Mouse (Mus musculus) MEL (cell line): ENCODE measurements around the gene Psrc1. TPM values are rescaled to one million over a fixed set of nuclear protein-coding genes. Genes with fewer than 3 reads are reported as not detected.

ENCODE experiments used
- DNase-seq: peaks from one replicate; pipeline ENCODE4 v3.0.0; 2011; ENCODE audit warnings: low read depth, low spot score
- H3K27ac ChIP-seq: 2 replicates; pipeline ENCODE4 v1.5.1; 2012; ENCODE audit warnings: low read depth, mild to moderate bottlenecking, control low read depth, low read length, moderate library complexity; ENCODE audit not compliant: control insufficient read depth
- H3K27me3 ChIP-seq, 2 experiments: fragments of 150-350 bp in 1 of 2; sonication (generic) in 1 of 2; 2 replicates each; pipeline ENCODE4 v1.6.1; 2012; ENCODE audit warnings: low read length in 2 of 2, mild to moderate bottlenecking in 2 of 2, improper control_type of control experiment in 1 of 2, moderate library complexity in 1 of 2; ENCODE audit not compliant: insufficient read depth in 2 of 2, control insufficient read depth in 1 of 2
- H3K36me3 ChIP-seq, 2 experiments: 2 replicates each; pipeline ENCODE4 v1.6.1; 2012 to 2014; ENCODE audit warnings: low read length in 2 of 2, improper control_type of control experiment in 1 of 2, inconsistent platforms in 1 of 2, mild to moderate bottlenecking in 1 of 2; ENCODE audit not compliant: insufficient read depth in 2 of 2, control insufficient read depth in 1 of 2
- H3K4me1 ChIP-seq, 2 experiments: fragments of 150-350 bp in 1 of 2; sonication (generic) in 1 of 2; 2 replicates each; pipeline ENCODE4 v1.6.1; 2012; ENCODE audit warnings: low read length in 2 of 2, improper control_type of control experiment in 1 of 2, mild to moderate bottlenecking in 1 of 2; ENCODE audit not compliant: insufficient read depth in 2 of 2, control insufficient read depth in 1 of 2
- H3K4me3 ChIP-seq, 2 experiments: fragments of 150-350 bp in 1 of 2; sonication (generic) in 1 of 2; 2 replicates each; pipeline ENCODE4 v1.5.1; 2012; ENCODE audit warnings: low read depth in 2 of 2, low read length in 2 of 2, mild to moderate bottlenecking in 2 of 2, moderate library complexity in 2 of 2, control low read depth in 1 of 2, improper control_type of control experiment in 1 of 2; ENCODE audit not compliant: control insufficient read depth in 1 of 2, insufficient read depth in 1 of 2
- H3K79me2 ChIP-seq: 2 replicates; pipeline ENCODE4 v1.6.1; 2012; ENCODE audit warnings: mild to moderate bottlenecking, low read length, moderate library complexity; ENCODE audit not compliant: control insufficient read depth, poor library complexity, insufficient read depth
- H3K9ac ChIP-seq: 2 replicates; pipeline ENCODE4 v1.6.1; 2012; ENCODE audit warnings: low read depth, mild to moderate bottlenecking, control low read depth, low read length, moderate library complexity; ENCODE audit not compliant: control insufficient read depth, poor library complexity, severe bottlenecking
- H3K9me3 ChIP-seq: fragments of 150-350 bp; sonication (generic); replicated peaks from 2 replicates; pipeline ENCODE4 v1.6.1; 2012; ENCODE audit warnings: mild to moderate bottlenecking, low read length, improper control_type of control experiment, moderate library complexity; ENCODE audit not compliant: insufficient read depth
- BHLHE40 ChIP-seq: IDR thresholded peaks from 2 replicates; pipeline ENCODE4 v1.6.1; 2012; ENCODE audit warnings: low read depth, mild to moderate bottlenecking, inconsistent platforms, low read length, improper control_type of control experiment, borderline replicate concordance
- CHD1 ChIP-seq: IDR thresholded peaks from 2 replicates; pipeline ENCODE4 v1.6.1; 2012; ENCODE audit warnings: low read depth, mild to moderate bottlenecking, inconsistent platforms, low read length, improper control_type of control experiment
- CHD2 ChIP-seq: IDR thresholded peaks from 2 replicates; pipeline ENCODE4 v1.6.1; 2011; ENCODE audit warnings: low read length, improper control_type of control experiment
- E2F4 ChIP-seq: IDR thresholded peaks from 2 replicates; pipeline ENCODE4 v1.6.1; 2011; ENCODE audit warnings: low read depth, low read length, improper control_type of control experiment, borderline replicate concordance
- ELF1 ChIP-seq: IDR thresholded peaks from 2 replicates; pipeline ENCODE4 v1.6.1; 2014; ENCODE audit warnings: low read depth, mild to moderate bottlenecking, inconsistent platforms, low read length, improper control_type of control experiment, moderate library complexity
- EP300 ChIP-seq, 2 experiments: IDR thresholded peaks; 2 replicates each; pipeline ENCODE4 v1.6.1; 2011; ENCODE audit warnings: improper control_type of control experiment in 2 of 2, low read length in 2 of 2, low read depth in 1 of 2, mild to moderate bottlenecking in 1 of 2
- ETS1 ChIP-seq: IDR thresholded peaks from 2 replicates; pipeline ENCODE4 v1.6.1; 2012; ENCODE audit warnings: low read depth, mild to moderate bottlenecking, inconsistent platforms, low read length, improper control_type of control experiment, moderate library complexity
- GATA1 ChIP-seq: IDR thresholded peaks from 2 replicates; pipeline ENCODE4 v1.6.1; 2011; ENCODE audit warnings: low read depth, low read length, improper control_type of control experiment
- HCFC1 ChIP-seq: IDR thresholded peaks from 2 replicates; pipeline ENCODE4 v1.6.1; 2012; ENCODE audit warnings: low read depth, mild to moderate bottlenecking, inconsistent platforms, low read length, improper control_type of control experiment, moderate library complexity
- KAT2A ChIP-seq: conservative IDR thresholded peaks from 2 replicates; pipeline ENCODE4 v1.6.1; 2012; ENCODE audit warnings: low read depth, low read length, improper control_type of control experiment, inconsistent platforms
- MAFK ChIP-seq: IDR thresholded peaks from 2 replicates; pipeline ENCODE4 v1.6.1; 2011; ENCODE audit warnings: low read depth, mild to moderate bottlenecking, low read length, improper control_type of control experiment, borderline replicate concordance
- MAX ChIP-seq: IDR thresholded peaks from 2 replicates; pipeline ENCODE4 v1.6.1; 2011; ENCODE audit warnings: low read length, improper control_type of control experiment
- MXI1 ChIP-seq: IDR thresholded peaks from 2 replicates; pipeline ENCODE4 v1.6.1; 2011; ENCODE audit warnings: mild to moderate bottlenecking, low read depth, low read length, improper control_type of control experiment
- MYB ChIP-seq: IDR thresholded peaks from 2 replicates; pipeline ENCODE4 v1.6.1; 2011; ENCODE audit warnings: mild to moderate bottlenecking, low read depth, low read length, improper control_type of control experiment
- MYC ChIP-seq: IDR thresholded peaks from 2 replicates; pipeline ENCODE4 v1.6.1; 2011; ENCODE audit warnings: low read depth, mild to moderate bottlenecking, low read length, improper control_type of control experiment, moderate library complexity
- NELFE ChIP-seq: IDR thresholded peaks from 2 replicates; pipeline ENCODE4 v1.6.1; 2011; ENCODE audit warnings: low read depth, low read length, improper control_type of control experiment
- NRF1 ChIP-seq: IDR thresholded peaks from 2 replicates; pipeline ENCODE4 v1.6.1; 2014; ENCODE audit warnings: low read depth, mild to moderate bottlenecking, inconsistent platforms, low read length, improper control_type of control experiment, moderate library complexity; ENCODE audit not compliant: poor library complexity, insufficient read depth, severe bottlenecking
- POLR2A ChIP-seq, 2 experiments: IDR thresholded peaks; 2 replicates each; pipeline ENCODE4 v1.6.1; 2011 to 2012; ENCODE audit warnings: low read length in 2 of 2, mild to moderate bottlenecking in 2 of 2, control low read depth in 1 of 2, improper control_type of control experiment in 1 of 2, low read depth in 1 of 2, moderate library complexity in 1 of 2; ENCODE audit not compliant: control insufficient read depth in 1 of 2, insufficient read depth in 1 of 2, poor library complexity in 1 of 2
- POLR2AphosphoS2 ChIP-seq: IDR thresholded peaks from 2 replicates; pipeline ENCODE4 v1.6.1; 2011; ENCODE audit warnings: low read length, improper control_type of control experiment
- POLR2AphosphoS5 ChIP-seq: IDR thresholded peaks from 2 replicates; pipeline ENCODE4 v1.6.1; 2012; ENCODE audit warnings: low read depth, borderline replicate concordance, mild to moderate bottlenecking, inconsistent platforms, low read length, moderate library complexity, mixed read lengths
- RCOR1 ChIP-seq: IDR thresholded peaks from 2 replicates; pipeline ENCODE4 v1.6.1; 2012; ENCODE audit warnings: low read depth, mild to moderate bottlenecking, inconsistent platforms, low read length, improper control_type of control experiment
- SIN3A ChIP-seq: IDR thresholded peaks from 2 replicates; pipeline ENCODE4 v1.6.1; 2012; ENCODE audit warnings: low read length, improper control_type of control experiment, inconsistent platforms
- SMC3 ChIP-seq: IDR thresholded peaks from 2 replicates; pipeline ENCODE4 v1.6.1; 2011; ENCODE audit warnings: low read depth, low read length, improper control_type of control experiment
- TAL1 ChIP-seq: IDR thresholded peaks from 2 replicates; pipeline ENCODE4 v1.6.1; 2012; ENCODE audit warnings: mild to moderate bottlenecking, inconsistent platforms, low read length, moderate library complexity, mixed read lengths
- TBP ChIP-seq: IDR thresholded peaks from 2 replicates; pipeline ENCODE4 v1.8.0; 2011; ENCODE audit warnings: low read depth, low read length, improper control_type of control experiment
- TCF12 ChIP-seq: IDR thresholded peaks from 2 replicates; pipeline ENCODE4 v1.6.1; 2014; ENCODE audit warnings: low read depth, mild to moderate bottlenecking, inconsistent platforms, low read length, improper control_type of control experiment, moderate library complexity
- UBTF ChIP-seq: IDR thresholded peaks from 2 replicates; pipeline ENCODE4 v1.6.1; 2012; ENCODE audit warnings: low read depth, mild to moderate bottlenecking, inconsistent platforms, low read length, improper control_type of control experiment, moderate library complexity, borderline replicate concordance; ENCODE audit not compliant: insufficient read depth
- USF2 ChIP-seq, 2 experiments: IDR thresholded peaks; 2 replicates each; pipeline ENCODE4 v1.6.1; 2011 to 2012; ENCODE audit warnings: improper control_type of control experiment in 2 of 2, low read length in 2 of 2, borderline replicate concordance in 1 of 2, inconsistent platforms in 1 of 2, low read depth in 1 of 2, mild to moderate bottlenecking in 1 of 2; ENCODE audit not compliant: insufficient read depth in 1 of 2
- ZC3H11A ChIP-seq: IDR thresholded peaks from 2 replicates; pipeline ENCODE4 v1.6.1; 2012; ENCODE audit warnings: low read depth, mild to moderate bottlenecking, inconsistent platforms, low read length, improper control_type of control experiment
- ZKSCAN1 ChIP-seq: IDR thresholded peaks from 2 replicates; pipeline ENCODE4 v1.6.1; 2012; ENCODE audit warnings: low read depth, mild to moderate bottlenecking, inconsistent platforms, low read length, improper control_type of control experiment, moderate library complexity
- ZMIZ1 ChIP-seq: IDR thresholded peaks from 2 replicates; pipeline ENCODE4 v1.6.1; 2012; ENCODE audit warnings: low read depth, mild to moderate bottlenecking, inconsistent platforms, low read length, improper control_type of control experiment, moderate library complexity
- ZNF384 ChIP-seq: IDR thresholded peaks from 2 replicates; pipeline ENCODE4 v1.6.1; 2012; ENCODE audit warnings: low read depth, mild to moderate bottlenecking, inconsistent platforms, low read length, improper control_type of control experiment
- polyA plus RNA-seq, 2 experiments: library from polyadenylated mRNA; stranded (reverse) in 1 of 2; unstranded in 1 of 2; fragments of >175 nt in 1 of 2; fragments of >200 nt in 1 of 2; gene quantifications; 2 replicates each; pipeline versions ENCODE4 v1.2.1 to v1.2.4; 2012; ENCODE audit warnings: low replicate concordance in 2 of 2, low read depth in 1 of 2; ENCODE audit not compliant: insufficient read length in 2 of 2, insufficient read depth in 1 of 2, missing spikeins in 1 of 2
- total RNA-seq: library from RNA; depleted of rRNA; stranded (reverse); fragments of 300-350 nt; gene quantifications from 2 replicates; pipeline ENCODE4 v1.2.3, GENCODE M21; 2012

The Psrc1 gene
- total and polyA plus RNA-seq, 3 experiments, result 14.6 to 37.3 TPM; not detected in 1

GRCm38 (mm10) chr3:108378875-108379663 is 4.6 kb upstream of the Psrc1 start:
- peak overlapping the region; percentile 23 for H3K27ac ChIP-seq
- H3K27me3 ChIP-seq, result no peaks in the 10 kb centered on the region
- TF ChIP-seq CHD2 (no peak), ELF1 (no peak; the same call in 1 of the 2 replicates), ZC3H11A (no peak), MYB (no peak), ETS1 (peak; percentile 84), TCF12 (peak; percentile 57; the same call in 1 of the 2 replicates), TBP (no peak), ZNF384 (peak; percentile 98), MXI1 (peak; percentile 18; the same call in 1 of the 2 replicates), POLR2AphosphoS5 (no peak), POLR2A (IDR thresholded peaks at IDR 0.05; ENCODE audit: control insufficient read depth in 1 of 2, insufficient read depth in 1 of 2, low read depth in 1 of 2, low read length in 2 of 2, poor library complexity in 1 of 2) (no peak), UBTF (no peak), SMC3 (no peak), EP300 (IDR thresholded peaks at IDR 0.05; ENCODE audit: low read depth in 1 of 2, low read length in 2 of 2) (peak; percentile 72 to 78), E2F4 (no peak), ZMIZ1 (no peak), HCFC1 (peak; percentile 13; the same call in 1 of the 2 replicates), SIN3A (peak; percentile 66; the same call in 1 of the 2 replicates), NELFE (no peak), KAT2A (no peak), TAL1 (no peak), GATA1 (peak; percentile 88), NRF1 (no peak), MAFK (no peak), BHLHE40 (no peak), MYC (no peak), USF2 (IDR thresholded peaks at IDR 0.05; ENCODE audit: borderline replicate concordance in 1 of 2, insufficient read depth in 1 of 2, low read depth in 1 of 2, low read length in 2 of 2) (no peak), RCOR1 (peak; percentile 66), CHD1 (no peak), MAX (no peak; the same call in 1 of the 2 replicates), POLR2AphosphoS2 (no peak), ZKSCAN1 (no peak; the same call in 1 of the 2 replicates)
- H3K36me3 ChIP-seq, result peaks cover 0 to 24% of the 10 kb centered on the region in 2 experiments; a peak in 2 of 4 replicates
- H3K79me2 ChIP-seq, result peaks cover 4% of the 10 kb centered on the region; the same call in 1 of the 2 replicates
- peak overlapping the region; percentile 29 for H3K9ac ChIP-seq
- peaks cover 6 to 36% of the 10 kb centered on the region in 2 experiments for H3K4me1 ChIP-seq
- H3K9me3 ChIP-seq, result no peaks in the 10 kb centered on the region
- no peak overlapping the region for H3K4me3 ChIP-seq
- DNase-seq, result peak; percentile 64
